Mouse (Mus musculus): ENCODE measurements around the gene Glipr2.

GRCm38 (mm10) chr4:43971541-43972136 lies 14.4 kb downstream of the Glipr2 start:
- no peak for TF ChIP-seq CTCF (IDR thresholded peaks at IDR 0.05; ENCODE audit: low read depth)
- TF ChIP-seq EP300 (IDR thresholded peaks at IDR 0.05; ENCODE audit: low read depth), result no peak
